Mouse (Mus musculus) MEL-GATA-1-ER (cell line): Measurements from ENCODE around the gene Prkg1.
A peak's percentile ranks its signal among the peaks of the same experiment; 100 is the strongest.

Source experiments
- DNase-seq: peaks from one replicate; pipeline ENCODE4 v3.0.0-alpha.2; 2012; ENCODE audit warnings: low read depth; ENCODE audit errors: extremely low read depth

The Prkg1 gene

GRCm38 (mm10) chr19:31073959-31074716, 690.7 kb downstream of the Prkg1 start:
- no peak for DNase-seq

GRCm38 (mm10) chr19:31065206-31065781, 699.5 kb downstream of the Prkg1 start:
- no peak for DNase-seq

GRCm38 (mm10) chr19:31064740-31065139, 700.1 kb downstream of the Prkg1 start:
- no peak for DNase-seq

DNA sequence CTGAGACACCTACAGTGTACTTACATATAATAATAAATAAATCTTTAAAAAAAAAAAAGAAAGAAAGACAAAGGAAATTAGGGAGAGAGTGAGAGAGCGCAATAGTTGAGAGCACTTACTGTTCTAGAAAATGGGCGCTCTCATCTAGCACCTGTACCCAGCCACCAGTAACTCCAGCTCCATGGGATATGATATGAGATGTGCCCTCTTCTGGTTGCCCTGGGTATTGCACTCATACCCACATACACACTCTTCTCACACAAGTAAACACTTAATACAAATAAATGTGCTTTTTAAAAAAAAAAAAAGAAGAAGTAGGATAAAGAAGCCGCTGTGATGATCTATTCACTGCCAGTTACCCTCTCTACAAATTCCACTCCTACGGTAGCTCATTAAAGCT, 718.2 kb downstream of the Prkg1 start:
- peak; percentile 2 for DNase-seq

DNA sequence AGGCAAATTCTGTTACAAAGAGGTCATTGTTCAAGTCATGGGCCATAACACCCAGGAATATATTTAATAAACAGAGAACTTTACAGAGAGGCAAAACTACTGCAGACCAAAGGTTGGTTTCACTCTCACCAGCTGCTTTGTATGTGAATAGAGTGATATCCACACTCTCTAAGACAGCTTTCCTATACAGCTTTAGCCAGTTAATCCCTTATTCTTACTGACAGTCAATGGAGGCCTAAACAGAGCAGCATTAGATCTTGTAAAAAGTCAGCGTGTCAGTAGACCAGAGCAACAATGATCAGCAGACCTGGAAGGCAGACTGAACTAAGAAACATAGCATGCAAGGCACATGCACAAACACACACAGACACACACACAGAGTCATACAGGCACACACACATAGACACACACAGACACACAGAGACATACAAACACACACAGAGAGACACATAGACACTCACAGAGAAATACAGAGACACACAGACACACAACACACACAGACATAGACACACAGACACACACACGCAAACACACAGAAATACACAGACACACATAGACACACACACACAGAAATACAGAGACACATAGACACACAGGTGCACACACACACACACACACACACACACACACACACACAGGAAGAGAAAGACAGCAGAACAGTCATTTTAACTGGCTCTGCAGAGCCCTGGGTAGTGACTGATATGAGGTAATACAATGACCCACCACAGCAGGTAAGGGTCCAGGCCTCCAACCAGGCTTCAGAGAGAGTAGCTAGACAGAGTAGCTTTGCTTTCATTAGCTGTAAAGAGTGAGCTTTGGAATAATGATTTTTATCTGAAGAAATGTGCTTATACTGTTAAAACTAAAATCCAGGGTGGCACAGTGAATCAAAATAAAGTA, 723.6 kb downstream of the Prkg1 start:
- DNase-seq: no peak

GRCm38 (mm10) chr19:31038951-31039350, 725.9 kb downstream of the Prkg1 start:
- DNase-seq: no peak

GRCm38 (mm10) chr19:31031596-31031995, 733.2 kb downstream of the Prkg1 start:
- no peak for DNase-seq

- no peak for DNase-seq
Measured at GRCm38 (mm10) chr19:31026797-31027196, 738.0 kb downstream of the Prkg1 start.

DNA sequence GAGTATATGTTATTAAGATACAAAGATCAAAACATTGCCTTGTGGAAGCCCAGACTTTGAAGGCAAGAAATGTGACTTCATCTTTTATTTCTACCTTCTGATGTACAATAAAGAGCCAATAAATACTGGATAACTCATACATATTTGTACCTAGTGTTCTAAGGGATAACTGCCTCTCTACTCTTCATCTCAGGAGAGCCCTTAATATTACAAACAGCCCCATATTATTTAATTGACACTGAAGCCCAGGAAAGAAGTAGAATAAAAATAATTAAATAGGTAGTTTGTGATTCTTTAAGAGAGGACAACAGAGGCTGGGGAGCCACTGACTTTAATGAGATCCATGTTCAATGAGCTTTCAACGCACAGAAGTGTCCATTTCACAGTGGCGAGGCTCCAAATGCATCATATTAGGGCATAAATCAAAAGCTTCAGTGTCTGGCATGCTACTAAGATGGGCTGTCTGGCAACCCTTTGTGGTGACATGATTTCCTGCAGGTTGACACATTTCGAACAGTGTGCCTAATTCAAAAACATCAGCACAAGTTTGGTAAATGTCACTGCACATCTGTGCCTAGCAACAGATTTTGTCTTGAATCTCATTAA, 753.2 kb downstream of the Prkg1 start:
- no peak for DNase-seq

- DNase-seq: no peak
Measured at GRCm38 (mm10) chr19:30998572-30998971, 766.3 kb downstream of the Prkg1 start.

- DNase-seq: no peak
Measured at GRCm38 (mm10) chr19:30990390-30990789, 774.4 kb downstream of the Prkg1 start.

DNA sequence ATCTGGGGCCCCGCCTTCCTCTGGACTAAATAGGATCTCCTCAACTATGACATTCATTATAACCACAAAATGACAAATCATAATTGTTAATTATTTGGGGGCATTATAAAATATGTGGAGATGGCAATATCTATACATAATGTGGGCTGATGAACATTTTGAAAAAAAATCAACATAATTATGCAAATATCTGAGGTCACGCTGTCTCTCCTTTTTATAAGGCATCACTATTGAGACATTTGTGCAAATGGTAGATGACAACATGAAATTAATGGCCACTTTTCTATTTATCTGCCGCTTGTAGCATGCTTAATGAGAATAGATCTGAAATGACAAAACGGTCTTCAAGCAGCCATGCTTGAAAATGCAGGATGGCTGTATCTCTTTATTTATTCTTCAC, 782.4 kb downstream of the Prkg1 start:
- DNase-seq: no peak

- DNase-seq: no peak
Measured at GRCm38 (mm10) chr19:30978096-30978495, 786.7 kb downstream of the Prkg1 start.

DNA sequence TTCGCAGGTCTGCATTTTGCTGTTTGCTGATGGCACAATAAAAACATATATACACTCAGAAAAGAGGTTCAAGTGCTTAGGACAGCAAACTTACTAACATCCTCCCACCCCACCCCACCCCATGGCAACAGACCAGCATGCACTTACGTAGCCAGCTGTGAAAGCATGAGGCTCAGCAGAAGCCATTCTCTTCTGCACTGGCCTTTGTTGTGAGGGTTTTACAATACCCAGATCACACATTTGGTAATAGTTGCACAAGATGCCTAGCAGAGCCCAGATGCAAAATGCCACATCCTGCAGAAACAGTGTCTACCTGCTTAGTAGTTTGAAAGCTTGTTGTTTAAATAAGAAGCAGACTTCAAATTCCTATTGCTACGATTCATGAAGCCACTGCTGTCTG, 814.2 kb downstream of the Prkg1 start:
- no peak for DNase-seq

- no peak for DNase-seq
Measured at GRCm38 (mm10) chr19:30948202-30948601, 816.6 kb downstream of the Prkg1 start.

GRCm38 (mm10) chr19:30942369-30942992, 822.4 kb downstream of the Prkg1 start:
- peak; percentile 92 for DNase-seq

GRCm38 (mm10) chr19:30938058-30938457, 826.8 kb downstream of the Prkg1 start:
- DNase-seq: no peak

- DNase-seq: no peak
Measured at GRCm38 (mm10) chr19:30931469-30932192, 833.2 kb downstream of the Prkg1 start.

- no peak for DNase-seq
Measured at GRCm38 (mm10) chr19:30924032-30924431, 840.8 kb downstream of the Prkg1 start.

DNA sequence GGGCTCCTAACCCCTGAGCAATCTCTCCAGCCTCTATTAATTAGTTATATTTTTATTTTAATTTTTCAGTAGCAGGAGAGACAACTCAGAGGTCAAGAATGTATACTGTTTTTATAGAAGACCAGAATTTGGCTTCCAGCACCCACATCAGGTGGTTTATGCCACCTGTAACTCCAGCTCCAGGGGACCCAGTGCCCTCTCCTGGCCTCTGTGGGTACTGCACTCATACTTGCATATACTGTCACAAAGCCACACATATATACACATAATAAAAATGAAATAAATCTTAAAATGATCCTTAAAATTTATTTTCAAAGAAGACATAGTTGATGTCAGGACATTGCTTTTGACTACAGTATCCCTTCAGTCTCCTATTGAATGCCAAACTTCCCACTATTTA, 862.5 kb downstream of the Prkg1 start:
- no peak for DNase-seq

DNA sequence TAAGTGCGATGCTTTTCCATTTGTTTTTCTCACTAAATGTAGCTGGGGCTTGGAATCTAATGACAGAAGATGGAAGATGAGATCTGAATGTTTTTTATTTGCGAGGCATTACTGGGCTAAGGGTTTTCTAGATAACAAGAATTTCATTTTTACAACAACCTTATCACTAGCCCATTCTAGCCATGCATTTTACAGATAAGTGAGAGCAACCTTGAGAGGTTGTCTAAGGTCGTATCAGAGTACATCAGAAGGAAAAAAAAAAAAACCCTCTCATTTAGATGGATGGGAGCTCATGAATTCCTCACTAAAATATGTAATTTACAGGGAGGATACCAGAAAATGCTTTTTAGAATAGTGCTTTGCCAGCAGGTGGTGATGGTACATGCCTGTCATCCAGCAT, 863.8 kb downstream of the Prkg1 start:
- DNase-seq: no peak
